Mouse (Mus musculus) urinary bladder, postnatal 14 days (tissue): ENCODE measurements around the gene Bud23.
"Not testable (repeated sequence)": the region's sequence is repeated elsewhere in the genome, so short reads cannot be mapped to it uniquely, and the experiment has no call there.

Source experiments
- DNase-seq: peaks from one replicate; pipeline ENCODE4 v3.0.0; 2021; ENCODE audit warnings: low spot score

The Bud23 gene

DNA sequence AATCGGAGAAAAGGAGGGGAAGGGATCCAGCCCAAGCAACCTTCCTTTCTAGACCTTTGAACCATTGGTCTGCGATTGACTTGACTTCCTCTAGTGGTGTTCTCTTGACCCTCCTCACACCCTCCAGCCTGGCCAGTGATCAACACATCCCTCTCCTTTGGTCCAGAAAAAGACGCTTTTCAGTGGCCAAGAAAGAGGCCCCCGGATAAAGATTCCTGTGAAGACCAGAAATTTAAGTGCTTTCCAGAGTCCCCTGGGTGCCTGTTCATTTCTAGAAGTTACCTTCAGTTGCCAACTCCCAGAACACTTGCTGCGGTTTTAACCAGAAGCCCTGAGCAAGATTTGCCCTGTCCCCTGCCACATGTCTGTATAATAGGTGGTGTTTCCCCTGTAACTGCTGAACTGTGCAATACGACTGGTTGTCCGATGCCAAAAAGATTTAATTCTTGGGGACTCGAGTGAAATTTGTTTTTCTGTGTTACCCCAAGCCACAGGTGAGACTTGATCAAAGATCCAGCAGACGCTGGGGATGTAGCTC, at the start of gene Bud23:
Gene Bud23 (minus strand): TSS at position 51 of the 538 bp plus-strand sequence.
- not testable (repeated sequence) for DNase-seq

- no peak for DNase-seq
These were observed 49.0 kb upstream of the Bud23 start for GRCm38 (mm10) chr5:135113782-135114181.

- no peak for DNase-seq
These were observed 45.2 kb upstream of the Bud23 start for GRCm38 (mm10) chr5:135109976-135110375.

DNA sequence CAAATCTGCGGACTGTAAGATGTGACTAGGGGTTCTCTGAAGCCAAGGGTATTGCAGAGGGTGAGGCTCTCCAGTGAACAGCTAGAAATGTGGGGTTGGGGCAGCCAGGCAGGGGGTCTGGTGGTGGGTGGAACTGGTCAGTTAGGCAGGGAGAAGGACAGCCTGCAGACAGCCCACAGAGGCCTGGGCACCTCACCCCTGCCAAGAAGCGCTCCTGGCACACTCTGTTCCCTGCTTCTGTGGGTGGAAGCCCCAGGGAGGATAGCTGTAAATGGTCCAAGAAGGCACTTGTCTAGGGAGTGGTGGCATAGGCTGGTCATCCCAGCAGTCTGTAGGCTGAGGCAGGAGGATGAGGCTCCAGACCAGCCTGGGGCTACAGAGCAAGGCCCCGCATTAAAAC, 44.7 kb upstream of the Bud23 start:
- DNase-seq = no peak

- no peak for DNase-seq
These were observed 44.3 kb upstream of the Bud23 start for GRCm38 (mm10) chr5:135109017-135109416.

DNA sequence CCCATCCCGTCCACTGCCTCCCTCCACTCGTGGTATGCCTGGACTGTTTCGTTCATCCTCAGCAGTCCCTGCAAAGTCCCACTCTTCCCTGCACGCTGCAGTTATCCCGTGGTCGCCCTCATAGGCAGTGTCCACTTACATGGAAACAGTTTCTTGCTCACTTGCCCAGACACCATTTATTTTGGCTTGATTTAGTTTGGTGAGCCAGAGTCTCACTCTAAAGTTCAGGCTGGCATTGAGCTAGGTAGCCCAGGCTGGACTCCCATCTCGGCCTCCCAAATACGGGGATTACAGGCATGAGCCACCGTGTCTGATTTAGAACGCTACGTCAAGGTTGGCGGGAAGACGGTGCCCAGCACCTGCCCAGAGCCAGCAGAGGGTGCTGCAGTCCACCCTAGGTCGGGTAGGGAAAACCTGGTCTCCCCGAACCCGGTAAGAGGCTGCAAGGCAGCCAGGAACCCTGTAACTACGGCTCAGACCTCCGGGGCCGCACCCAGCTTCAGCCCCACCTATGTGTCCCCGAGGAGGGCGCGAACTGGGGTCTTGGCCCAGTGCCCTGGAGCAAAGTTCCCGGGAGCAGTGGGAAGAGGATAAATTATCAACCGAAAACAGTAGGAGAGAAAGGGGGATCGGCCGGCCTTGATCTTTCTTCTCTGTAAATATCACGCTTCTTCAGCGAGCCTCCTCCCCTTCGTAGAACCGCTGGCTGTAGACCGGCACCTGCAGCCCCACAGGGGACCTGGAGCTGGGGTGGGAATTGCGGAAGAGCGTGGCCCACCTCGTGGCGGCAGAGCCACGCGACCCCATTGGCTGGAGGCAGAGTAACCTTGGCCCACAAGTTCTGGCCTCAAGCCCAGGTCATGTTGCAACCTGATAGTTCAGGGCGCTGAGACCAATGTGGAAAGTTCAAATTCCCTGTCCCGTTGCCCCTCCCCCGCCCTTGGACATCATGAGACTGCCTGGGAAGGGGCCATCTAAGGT, 43.1 kb upstream of the Bud23 start:
- peak; percentile 60 for DNase-seq

GRCm38 (mm10) chr5:135106758-135107256, 42.0 kb upstream of the Bud23 start:
- peak; percentile 83 for DNase-seq

GRCm38 (mm10) chr5:135103999-135104660, 39.4 kb upstream of the Bud23 start:
- no peak for DNase-seq

DNA sequence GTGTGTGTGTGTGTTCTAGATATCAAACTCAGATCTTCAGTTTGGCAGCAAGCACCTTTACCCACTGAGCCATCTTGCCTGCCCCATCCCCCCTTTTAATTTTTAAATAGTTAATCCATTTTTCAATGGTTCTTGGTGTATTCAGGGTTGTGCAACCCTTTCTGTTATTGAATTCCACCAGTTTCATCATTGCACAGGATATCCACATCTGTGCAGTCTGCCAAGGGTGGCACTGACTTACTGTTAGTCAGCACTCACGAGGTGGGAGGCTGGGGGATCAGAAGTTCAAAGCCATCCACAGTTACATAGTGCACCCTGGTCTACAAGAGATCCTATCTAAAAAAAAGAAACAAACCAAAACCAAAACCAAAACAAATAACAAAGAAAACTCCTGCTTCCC, 36.2 kb upstream of the Bud23 start:
- DNase-seq = no peak

- DNase-seq = no peak
These were observed 24.9 kb upstream of the Bud23 start, which contains the start of gene Mlxipl for GRCm38 (mm10) chr5:135089653-135090052. TSS of gene Mlxipl (plus strand) at chr5:135089890.

- no peak for DNase-seq
These were observed 22.1 kb upstream of the Bud23 start for GRCm38 (mm10) chr5:135086871-135087270.

GRCm38 (mm10) chr5:135080539-135080938, 15.8 kb upstream of the Bud23 start:
- no peak for DNase-seq

GRCm38 (mm10) chr5:135079578-135079977, 14.8 kb upstream of the Bud23 start:
- DNase-seq = no peak

GRCm38 (mm10) chr5:135078482-135078810, 13.7 kb upstream of the Bud23 start:
- DNase-seq = no peak

- peak; percentile 95 for DNase-seq
These were observed 13.1 kb upstream of the Bud23 start, which contains the start of gene Vps37d for GRCm38 (mm10) chr5:135077564-135078481. TSS of gene Vps37d (minus strand) at chr5:135078266.

DNA sequence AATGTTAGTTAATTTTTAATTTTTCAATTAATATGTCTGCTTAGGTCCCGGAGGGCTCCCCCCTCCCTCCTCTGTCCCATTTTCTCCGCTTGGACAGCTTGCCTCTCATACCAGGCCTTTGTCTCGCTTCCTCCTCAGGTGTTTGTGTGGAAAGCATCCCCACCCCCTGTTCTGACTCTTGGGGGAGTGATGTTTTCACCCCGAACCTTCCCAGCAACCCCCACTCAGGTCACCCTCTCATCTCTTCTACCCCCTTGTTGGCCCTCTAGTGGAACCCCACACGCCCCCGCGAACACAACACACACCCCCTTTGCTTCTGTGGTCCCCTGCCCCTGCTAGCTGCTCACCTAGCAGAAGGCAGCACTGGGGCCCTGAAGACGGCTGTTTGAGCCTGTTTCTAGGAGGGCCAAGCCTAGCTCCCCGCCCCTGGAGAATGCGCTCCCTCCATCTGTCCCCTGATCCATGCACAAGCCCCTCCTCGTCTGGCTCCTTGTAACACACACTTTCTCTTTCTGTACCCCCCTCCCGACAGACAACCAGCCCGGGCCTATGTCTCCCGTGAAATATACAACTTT, 12.3 kb upstream of the Bud23 start:
- DNase-seq = peak; percentile 15

DNA sequence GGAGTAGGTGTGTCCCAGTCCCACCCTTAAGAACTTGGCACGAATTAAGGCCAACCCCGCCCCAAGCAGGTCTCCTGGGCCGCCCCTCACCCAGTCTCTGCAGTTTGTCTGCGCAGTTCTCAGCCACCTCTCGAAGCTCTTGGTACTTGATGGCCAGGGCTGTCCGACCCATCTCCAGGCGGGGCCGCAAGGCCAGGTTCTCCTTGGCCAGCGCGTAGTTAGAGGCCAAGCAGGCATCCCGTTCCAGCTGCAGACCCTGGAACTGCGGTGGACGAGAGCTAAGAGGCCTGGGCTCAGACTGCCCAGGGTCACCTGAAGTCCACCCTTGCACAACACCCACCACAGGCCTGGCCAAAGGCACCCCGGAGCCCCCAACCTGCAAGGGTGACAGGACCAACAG, 11.6 kb upstream of the Bud23 start:
- no peak for DNase-seq

GRCm38 (mm10) chr5:135075655-135076054, 10.9 kb upstream of the Bud23 start:
- DNase-seq = no peak

GRCm38 (mm10) chr5:135073349-135074150, 8.8 kb upstream of the Bud23 start:
- no peak for DNase-seq

DNA sequence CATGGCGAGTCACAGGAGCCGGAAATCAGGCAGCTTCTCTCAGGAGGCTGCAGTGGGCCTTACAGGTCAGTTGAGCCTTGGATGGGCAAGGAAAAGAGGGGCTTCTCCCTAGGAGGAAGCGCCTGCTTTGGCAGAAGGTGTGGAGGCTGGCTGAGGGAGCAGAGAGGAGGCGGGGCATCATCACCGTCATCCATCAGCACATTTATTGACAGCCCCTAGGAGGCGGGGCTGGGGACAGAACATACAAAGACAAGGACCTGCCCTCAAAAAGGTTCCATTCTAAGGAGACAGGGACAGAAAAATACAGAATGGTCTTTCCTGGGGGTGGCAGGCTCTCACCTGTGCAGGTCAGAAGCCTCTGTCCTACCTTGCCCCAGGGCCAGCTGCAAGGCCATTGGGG, 8.0 kb upstream of the Bud23 start:
- DNase-seq = no peak
